Mouse (Mus musculus) layer of hippocampus, postnatal 14 days (tissue): ENCODE measurements at regions not wholly inside any gene's neighbourhood (a gene's known extent, or its start where the extent isn't known, plus 50 kb on each side); places are given as distances from the start of the nearest gene placed in this dataset.

Source experiments
- DNase-seq, 2 experiments: peaks; one replicate each; pipeline ENCODE4 v3.0.0; 2021 to 2022; ENCODE audit warnings: low spot score in 2 of 2, mixed read lengths in 1 of 2

GRCm38 (mm10) chr15:19778651-19779050 is 670.4 kb upstream of the Cdh12 start:
- DNase-seq: no peak

GRCm38 (mm10) chr15:19783883-19784282 is 665.2 kb upstream of the Cdh12 start:
- DNase-seq: no peak

DNA sequence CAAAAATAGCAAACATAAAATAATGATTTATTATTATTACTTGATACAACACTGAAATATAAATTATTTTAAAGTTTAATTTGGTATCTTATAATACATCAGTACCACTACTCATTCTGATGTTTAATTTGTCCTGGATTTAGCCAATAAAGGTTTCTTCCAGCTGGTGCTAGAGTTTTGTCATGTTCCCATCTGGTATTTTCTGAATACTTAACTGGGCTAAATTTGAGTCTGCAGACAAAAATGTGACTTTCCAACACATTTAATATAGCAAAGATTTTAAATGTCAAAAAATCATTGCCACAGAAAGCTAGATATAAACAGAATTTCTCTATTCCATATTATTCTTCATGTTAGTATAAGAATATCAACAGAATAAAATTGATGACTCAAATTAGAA is 642.1 kb upstream of the Cdh12 start:
- peak in 1 of 2 experiments; percentile 40 for DNase-seq

DNA sequence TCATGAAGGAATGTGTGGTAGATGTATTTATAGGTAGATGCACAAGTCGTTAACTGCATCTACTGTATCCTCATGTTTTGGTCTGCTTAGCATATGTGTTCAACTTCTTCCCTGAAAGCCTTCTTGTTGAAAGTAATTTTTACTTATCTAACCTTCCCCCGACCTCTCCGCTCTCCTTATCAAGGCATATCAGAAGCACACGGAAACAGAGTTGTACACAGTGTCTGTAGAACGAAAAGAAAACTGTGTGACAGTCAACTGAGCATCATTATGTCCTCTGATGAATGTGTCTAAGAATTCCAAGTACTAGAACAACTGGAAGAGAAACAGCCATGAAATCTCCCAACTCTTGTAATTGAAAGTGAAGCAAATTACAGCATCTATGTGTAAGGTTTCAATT is 635.4 kb upstream of the Cdh12 start:
- no peak for DNase-seq

GRCm38 (mm10) chr15:19856892-19857655 is 592.0 kb upstream of the Cdh12 start:
- peak in 1 of 2 experiments; percentile 6 for DNase-seq

GRCm38 (mm10) chr15:19857656-19858006 is 591.4 kb upstream of the Cdh12 start:
- DNase-seq: no peak

DNA sequence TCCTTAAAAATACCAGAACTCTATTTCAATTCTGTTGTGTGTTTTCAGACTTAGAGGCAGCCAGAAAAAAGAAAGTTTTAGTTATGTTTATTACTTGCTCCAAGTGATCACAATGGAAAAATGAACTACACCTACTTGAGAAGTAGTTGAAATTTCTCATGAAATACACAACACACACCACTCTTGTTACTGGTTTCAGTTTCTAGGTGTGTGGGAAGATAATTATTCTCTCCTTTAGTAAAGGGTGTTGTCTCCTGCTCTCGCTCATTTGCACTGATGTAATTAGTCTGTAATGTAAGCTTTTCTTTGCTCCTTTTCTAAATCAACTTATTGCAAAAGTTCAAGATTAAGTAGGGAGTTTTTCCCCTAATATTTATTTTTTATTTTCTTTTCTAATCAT is 590.4 kb upstream of the Cdh12 start:
- DNase-seq: no peak

- no peak for DNase-seq
These were observed 585.1 kb upstream of the Cdh12 start for GRCm38 (mm10) chr15:19863979-19864378.

- no peak for DNase-seq
These were observed 582.5 kb upstream of the Cdh12 start for GRCm38 (mm10) chr15:19866559-19866958.

DNA sequence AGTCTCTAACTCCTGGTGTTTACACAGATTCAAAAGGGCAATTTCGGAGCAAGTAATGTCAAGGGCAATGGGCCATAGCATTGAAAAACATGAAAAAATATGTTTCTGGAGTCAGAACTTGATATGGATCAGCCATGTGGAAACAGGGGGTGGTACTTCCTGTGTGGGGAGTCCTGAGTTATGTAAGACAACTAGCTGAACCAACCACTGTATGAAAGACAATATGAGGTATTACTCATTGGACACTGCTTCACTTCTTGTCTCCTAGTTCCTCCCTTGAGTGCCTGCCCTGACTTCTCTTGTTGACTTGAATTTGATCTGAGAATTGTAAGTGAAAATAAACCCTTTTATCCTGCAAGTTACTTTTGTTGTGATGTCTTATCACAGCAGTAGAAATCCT is 580.0 kb upstream of the Cdh12 start:
- DNase-seq: no peak

GRCm38 (mm10) chr15:19872611-19873010 is 576.5 kb upstream of the Cdh12 start:
- DNase-seq: no peak
